Mouse (Mus musculus) forebrain, postnatal 0 days (tissue): ENCODE measurements at regions not wholly inside any gene's neighbourhood (a gene's known extent, or its start where the extent isn't known, plus 50 kb on each side); places are given as distances from the start of the nearest gene placed in this dataset.

ENCODE experiments used
- ATAC-seq: fragments of 200-750 bp; cut with Nextera tagmentation; 2 replicates; pipeline ENCODE4 v1.8.0; 2017; ENCODE audit warnings: mild to moderate bottlenecking, moderate library complexity
- DNase-seq: peaks from one replicate; pipeline ENCODE4 v3.0.0-alpha.2; 2015
- H3K27ac ChIP-seq: fragments of 300-500 bp; sonication (generic); 2 replicates; pipeline ENCODE4 v1.5.1; 2014; ENCODE audit warnings: low read depth, mild to moderate bottlenecking, antibody characterized with exemption, low read length, moderate library complexity, mixed read lengths
- H3K27me3 ChIP-seq: fragments of 300-500 bp; sonication (generic); 2 replicates; pipeline ENCODE4 v1.6.1; 2014; ENCODE audit warnings: mild to moderate bottlenecking, low read length, mixed read lengths; ENCODE audit not compliant: insufficient read depth
- H3K36me3 ChIP-seq: fragments of 300-500 bp; sonication (generic); 2 replicates; pipeline ENCODE4 v1.6.1; 2014; ENCODE audit warnings: mild to moderate bottlenecking, moderate library complexity; ENCODE audit not compliant: insufficient read depth
- H3K4me1 ChIP-seq: fragments of 300-500 bp; sonication (generic); 2 replicates; pipeline ENCODE4 v1.6.1; 2014; ENCODE audit warnings: antibody characterized with exemption; ENCODE audit not compliant: insufficient read depth
- H3K4me2 ChIP-seq: fragments of 300-500 bp; sonication (generic); 2 replicates; pipeline ENCODE4 v1.6.1; 2014; ENCODE audit warnings: low read depth, mild to moderate bottlenecking, moderate library complexity
- H3K4me3 ChIP-seq: fragments of 300-500 bp; sonication (generic); 2 replicates; pipeline ENCODE4 v1.5.1; 2014; ENCODE audit warnings: low read depth, low read length, mixed read lengths
- H3K9ac ChIP-seq: fragments of 300-500 bp; sonication (generic); 2 replicates; pipeline ENCODE4 v1.6.1; 2014; ENCODE audit warnings: mild to moderate bottlenecking
- H3K9me3 ChIP-seq: fragments of 300-500 bp; sonication (generic); 2 replicates; pipeline ENCODE4 v1.6.1; 2016; ENCODE audit warnings: low read length
- CTCF ChIP-seq: sonication (generic); IDR thresholded peaks from 2 replicates; pipeline ENCODE4 v1.5.1; 2016; ENCODE audit warnings: antibody characterized with exemption, control low read depth, low read depth
- WGBS: fragments of 180-500 bp; shearing (Covaris S2); extraction: QIAGEN DNeasy Blood & Tissue Kit; methylation state at CpG from one replicate; pipeline ENCODE4 v1.1.7; 2014; 5-methylcytosine and 5-hydroxymethylcytosine counted together

DNA sequence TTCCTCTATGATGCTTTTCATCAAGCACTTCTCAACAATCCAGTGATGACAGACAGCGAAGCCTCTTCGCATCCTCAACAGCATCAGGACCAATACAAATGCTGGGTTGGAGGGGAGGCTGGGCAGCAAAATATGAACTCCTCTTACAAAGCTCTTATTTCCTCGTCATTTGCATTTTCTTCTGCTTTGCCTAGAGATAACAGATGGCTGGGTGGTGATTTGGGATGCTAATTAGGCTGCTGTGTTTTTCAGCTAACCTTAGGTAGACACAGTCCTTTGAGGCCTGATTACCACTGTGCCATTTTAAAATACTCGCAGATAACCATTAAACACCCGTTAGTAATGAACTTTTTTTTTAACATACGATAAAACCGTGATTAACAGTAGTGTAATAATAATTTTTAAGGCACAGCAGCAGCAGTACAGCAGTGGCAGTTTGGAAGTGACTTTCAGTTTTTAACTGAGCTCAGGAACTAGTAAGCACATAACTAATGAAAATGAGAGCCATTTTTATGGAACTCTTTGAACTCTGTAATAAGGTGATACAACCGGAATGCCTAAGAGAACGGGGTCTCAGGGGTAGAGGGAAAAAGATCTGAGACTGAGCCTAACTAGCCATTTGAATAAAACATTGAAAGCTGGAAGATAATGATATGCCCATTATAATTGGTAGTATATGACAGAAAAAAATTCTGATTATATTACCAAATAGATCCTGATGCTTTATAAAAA lies 307.3 kb upstream of the Mgat4c start:
- 30% methylated on average over 9 of the region's 9 CpGs for WGBS
- Histone ChIP-seq H3K4me2 (no peak overlapping the region), H3K9me3 (no peaks in the 10 kb centered on the region), H3K4me3 (no peak overlapping the region), H3K27me3 (no peaks in the 10 kb centered on the region), H3K27ac (peak overlapping the region; percentile 66), H3K9ac (0 out of 2 replicates have a peak overlapping the region, but pooled peaks have one; percentile 1), H3K4me1 (no peaks in the 10 kb centered on the region), H3K36me3 (no peaks in the 10 kb centered on the region)
- peak; percentile 49 for DNase-seq
- TF ChIP-seq CTCF: no peak
- ATAC-seq: peak; percentile 94

DNA sequence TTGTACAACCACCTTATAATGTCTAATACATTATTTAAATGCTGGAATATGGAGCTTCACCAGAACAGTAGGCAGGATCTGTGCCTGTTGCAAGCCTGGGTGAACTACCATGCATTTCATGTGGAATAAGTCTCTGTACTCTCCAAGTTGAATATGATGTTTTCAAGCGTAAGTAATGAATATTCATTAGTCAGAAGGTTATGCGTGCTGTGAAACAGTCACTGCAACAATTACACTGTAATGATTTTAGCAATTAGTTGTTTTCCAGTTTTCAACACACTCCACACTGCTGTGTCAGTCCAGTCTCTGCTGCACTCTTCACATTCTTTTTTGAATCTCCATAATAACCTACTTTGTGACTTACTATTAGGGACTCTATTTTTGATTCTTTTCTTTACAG lies 287.9 kb upstream of the Mgat4c start:
- Histone ChIP-seq H3K9ac (no peak overlapping the region), H3K4me3 (no peak overlapping the region), H3K36me3 (no peaks in the 10 kb centered on the region), H3K9me3 (no peaks in the 10 kb centered on the region), H3K27me3 (no peaks in the 10 kb centered on the region), H3K27ac (no peak overlapping the region), H3K4me2 (no peak overlapping the region), H3K4me1 (no peaks in the 10 kb centered on the region)
- DNase-seq: no peak
- ATAC-seq: no peak
- no peak for TF ChIP-seq CTCF
- 31% methylated on average over 2 of the region's 2 CpGs for WGBS

DNA sequence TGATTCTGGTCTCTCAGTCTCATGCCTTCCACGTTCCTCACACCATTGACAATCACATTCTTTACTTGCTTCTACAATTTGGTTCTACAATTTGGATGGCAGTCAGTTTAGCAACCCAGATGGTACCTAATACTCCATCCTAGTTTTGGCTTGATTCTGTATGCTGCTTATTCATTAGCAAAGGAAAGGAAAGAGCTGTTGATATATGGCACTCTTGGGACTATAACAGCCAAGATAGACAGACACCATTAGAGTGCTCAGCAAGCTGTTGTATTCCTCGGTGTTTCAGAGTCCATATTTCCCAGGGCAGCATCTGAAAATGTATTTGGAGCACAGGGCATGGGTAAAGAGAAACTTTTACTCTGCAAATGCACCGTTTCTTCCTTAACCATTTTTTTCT lies 282.1 kb upstream of the Mgat4c start:
- H3K9me3 ChIP-seq: no peaks in the 10 kb centered on the region
- no peak overlapping the region for H3K27ac ChIP-seq
- TF ChIP-seq CTCF: no peak
- 53% methylated on average over 3 of the region's 3 CpGs for WGBS
- ATAC-seq: peak; percentile 55; the same call in 1 of the 2 replicates
- H3K36me3 ChIP-seq: no peaks in the 10 kb centered on the region
- no peaks in the 10 kb centered on the region for H3K27me3 ChIP-seq
- H3K9ac ChIP-seq: no peak overlapping the region
- H3K4me1 ChIP-seq: no peaks in the 10 kb centered on the region
- DNase-seq: peak; percentile 10
- no peak overlapping the region for H3K4me2 ChIP-seq
- H3K4me3 ChIP-seq: no peak overlapping the region

DNA sequence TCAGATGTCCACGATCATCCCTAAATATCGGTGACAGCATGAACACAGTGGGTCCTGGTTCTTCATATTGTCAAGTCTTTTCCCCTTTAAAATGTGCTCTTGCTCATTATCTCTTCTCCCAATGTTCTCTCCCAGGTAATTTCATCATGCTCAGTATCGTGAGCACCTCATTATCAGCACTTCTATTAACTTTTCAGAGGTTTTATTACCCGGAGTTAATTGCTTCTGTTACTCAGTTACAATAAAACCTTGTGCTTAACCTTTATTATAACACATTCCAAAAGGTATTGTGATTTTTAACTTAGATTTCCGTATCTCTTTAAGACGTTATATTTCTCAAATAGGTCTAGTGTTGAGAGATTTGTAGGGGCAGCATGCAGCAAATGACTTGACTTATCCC lies 266.0 kb upstream of the Mgat4c start:
- whole genome bisulfite sequencing: 70% methylated on average over 6 of the region's 6 CpGs
- no peak for TF ChIP-seq CTCF
- DNase-seq (no peak), ATAC-seq (no peak)
- no peak overlapping the region for H3K4me3 ChIP-seq
- H3K4me2 ChIP-seq: no peak overlapping the region
- H3K27me3 ChIP-seq: no peaks in the 10 kb centered on the region
- no peaks in the 10 kb centered on the region for H3K36me3 ChIP-seq
- H3K9ac ChIP-seq: no peak overlapping the region
- no peaks in the 10 kb centered on the region for H3K9me3 ChIP-seq
- H3K27ac ChIP-seq: no peak overlapping the region
- no peaks in the 10 kb centered on the region for H3K4me1 ChIP-seq

DNA sequence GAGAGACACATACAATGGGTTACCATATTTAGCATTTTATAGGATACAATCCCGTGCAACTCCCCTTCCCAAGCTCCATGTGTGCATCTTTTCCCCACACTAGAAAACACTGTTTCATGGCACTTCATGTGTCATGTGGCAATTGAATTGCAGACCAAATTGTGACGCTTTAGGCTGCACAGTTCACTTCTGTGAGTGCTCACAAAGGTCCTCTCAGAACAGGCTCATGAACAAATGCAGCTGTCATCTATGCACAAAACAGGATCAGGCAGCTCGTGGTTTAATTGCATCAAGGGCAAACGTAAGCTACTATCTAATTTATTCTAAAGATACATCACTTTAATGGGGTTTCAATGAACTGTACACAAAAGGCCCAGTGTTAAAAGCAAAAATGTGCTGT lies 258.7 kb upstream of the Mgat4c start:
- DNase-seq: no peak
- ATAC-seq: peak; percentile 43
- H3K27ac ChIP-seq: no peak overlapping the region

More for the DNA sequence above, 258.7 kb upstream of the Mgat4c start:
- no peak for TF ChIP-seq CTCF
- Histone ChIP-seq H3K36me3 (no peaks in the 10 kb centered on the region), H3K4me3 (no peak overlapping the region), H3K4me1 (no peaks in the 10 kb centered on the region), H3K9ac (no peak overlapping the region), H3K27me3 (no peaks in the 10 kb centered on the region), H3K9me3 (no peaks in the 10 kb centered on the region), H3K4me2 (no peak overlapping the region)
- WGBS: 21% methylated on average over 4 of the region's 4 CpGs
